Mouse (Mus musculus): Measurements from ENCODE around the gene Sys1. TPM values are rescaled to one million over a fixed set of nuclear protein-coding genes. Genes with fewer than 3 reads are reported as not detected.

Gene Sys1
- polyA plus RNA-seq, 1 experiment from 2014 or later: 86.6 TPM

DNA sequence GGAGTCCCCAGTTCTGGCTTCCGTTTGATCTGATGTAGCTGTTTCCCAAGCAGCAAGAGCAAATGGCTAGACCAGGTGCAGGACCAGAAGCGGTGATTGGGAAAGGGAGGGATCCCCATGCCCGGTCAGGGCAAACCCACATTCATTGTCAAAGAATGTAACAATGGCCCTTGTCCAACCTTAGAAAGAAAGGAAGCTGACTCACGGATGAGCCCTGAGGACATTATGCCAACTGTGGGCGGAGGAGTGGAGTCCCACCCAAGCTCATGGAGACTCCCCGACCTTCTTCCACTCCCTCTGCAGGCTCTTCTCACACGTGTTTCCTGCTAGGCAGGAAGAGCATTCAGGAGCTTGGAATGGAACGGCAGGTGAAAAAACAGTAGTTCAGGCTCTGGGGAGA is 56.6 kb downstream of the Sys1 start:
- Histone ChIP-seq H3K4me2 (ENCODE audit: low read length) (no peak overlapping the region), H3K27ac (ENCODE audit: low read depth, low read length) (no peak overlapping the region), H3K4me3 (ENCODE audit: low read depth, low read length) (no peak overlapping the region), H3K27me3 (replicated peaks; ENCODE audit: control insufficient read depth, insufficient read depth, low read length) (no peaks in the 10 kb centered on the region), H3K4me1 (ENCODE audit: control insufficient read depth, insufficient read depth, low read length) (no peaks in the 10 kb centered on the region), H3K36me3 (ENCODE audit: control insufficient read depth, insufficient read depth, low read length) (0 out of 2 replicates have a peak, but pooled peaks cover 5% of the 10 kb centered on the region), H3K9me3 (replicated peaks; ENCODE audit: control insufficient read depth, low read length) (no peaks in the 10 kb centered on the region), H3K9ac (ENCODE audit: low read length) (no peak overlapping the region)
- 81% methylated on average over 8 of the region's 8 CpGs for WGBS
- ATAC-seq: no peak
- DNase-seq (ENCODE audit: low spot score): no peak

DNA sequence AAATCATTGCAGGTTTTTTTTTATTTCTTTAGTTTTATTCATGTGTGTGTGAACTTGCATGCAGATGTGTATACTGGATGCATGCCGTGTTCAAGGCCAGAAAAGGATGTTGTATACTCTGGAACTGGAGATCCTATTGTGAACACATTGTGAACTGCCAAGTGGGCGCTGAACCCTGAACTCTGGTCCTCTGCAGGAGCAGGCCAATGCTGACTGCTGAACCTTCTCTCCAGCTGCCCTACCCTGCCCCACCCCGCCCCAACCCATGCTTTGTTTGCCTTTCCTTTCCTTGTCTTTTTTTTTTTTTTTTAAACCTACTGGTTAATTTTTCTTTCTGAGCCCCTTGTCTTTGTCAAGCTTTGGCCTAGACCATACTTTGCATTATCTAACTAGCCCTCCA is 58.2 kb downstream of the Sys1 start:
- Histone ChIP-seq H3K27ac (ENCODE audit: low read depth, low read length) (no peak overlapping the region), H3K4me3 (ENCODE audit: low read depth, low read length) (no peak overlapping the region), H3K4me1 (ENCODE audit: control insufficient read depth, insufficient read depth, low read length) (no peaks in the 10 kb centered on the region), H3K9me3 (replicated peaks; ENCODE audit: control insufficient read depth, low read length) (no peaks in the 10 kb centered on the region), H3K4me2 (ENCODE audit: low read length) (no peak overlapping the region), H3K9ac (ENCODE audit: low read length) (no peak overlapping the region), H3K36me3 (ENCODE audit: control insufficient read depth, insufficient read depth, low read length) (no peaks in the 10 kb centered on the region), H3K27me3 (replicated peaks; ENCODE audit: control insufficient read depth, insufficient read depth, low read length) (no peaks in the 10 kb centered on the region)
- no peak for DNase-seq (ENCODE audit: low spot score)
- whole genome bisulfite sequencing: 92% methylated on average over 3 of the region's 3 CpGs
- no peak for ATAC-seq

DNA sequence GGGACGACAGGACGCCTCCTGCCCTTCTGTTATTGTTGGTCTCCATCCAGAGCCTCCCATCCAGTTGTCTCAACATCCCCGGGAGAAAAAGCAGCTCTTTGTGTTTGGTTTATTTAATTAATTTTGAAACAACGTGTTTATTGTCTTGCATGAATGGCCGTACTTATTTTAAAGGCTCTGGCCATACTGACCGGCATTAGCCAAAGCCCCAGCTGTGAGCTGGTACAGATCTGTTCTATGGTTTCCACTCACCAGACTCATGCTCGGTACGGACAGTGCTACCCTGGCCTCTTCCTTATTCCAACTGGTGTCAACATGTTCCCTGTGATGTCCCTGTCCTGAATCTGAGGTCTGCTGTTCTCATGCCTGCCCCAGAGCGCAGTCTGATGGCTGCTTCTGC is 59.1 kb downstream of the Sys1 start:
- H3K9ac ChIP-seq (ENCODE audit: low read length): no peak overlapping the region
- ATAC-seq (no peak), DNase-seq (ENCODE audit: low spot score) (no peak)
- no peak overlapping the region for H3K27ac ChIP-seq (ENCODE audit: low read depth, low read length)
- no peaks in the 10 kb centered on the region for H3K36me3 ChIP-seq (ENCODE audit: control insufficient read depth, insufficient read depth, low read length)
- H3K9me3 ChIP-seq (replicated peaks; ENCODE audit: control insufficient read depth, low read length): no peaks in the 10 kb centered on the region
- no peak overlapping the region for H3K4me3 ChIP-seq (ENCODE audit: low read depth, low read length)
- no peaks in the 10 kb centered on the region for H3K27me3 ChIP-seq (replicated peaks; ENCODE audit: control insufficient read depth, insufficient read depth, low read length)
- H3K4me1 ChIP-seq (ENCODE audit: control insufficient read depth, insufficient read depth, low read length): no peaks in the 10 kb centered on the region
- WGBS: 79% methylated on average over 9 of the region's 9 CpGs
- H3K4me2 ChIP-seq (ENCODE audit: low read length): no peak overlapping the region

DNA sequence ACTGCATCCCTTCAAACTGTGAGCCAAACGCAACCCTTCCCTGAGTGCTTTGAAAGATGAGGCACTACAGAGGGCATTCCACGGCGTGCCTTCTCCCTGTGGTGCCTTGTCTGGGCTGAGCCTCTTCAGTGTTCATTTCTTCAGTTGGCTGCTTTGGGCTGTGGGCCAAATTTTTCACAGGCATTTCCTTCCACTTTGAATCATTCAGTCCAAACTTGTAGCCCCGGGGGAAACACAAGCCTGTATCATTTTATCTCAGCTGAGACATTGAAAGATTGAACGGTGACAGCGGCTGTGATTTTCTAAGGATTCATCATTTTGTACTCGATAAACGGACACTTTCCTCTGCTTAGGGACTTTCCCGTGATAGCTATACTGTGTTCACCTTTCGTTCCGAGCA is 59.8 kb downstream of the Sys1 start:
- Histone ChIP-seq H3K36me3 (ENCODE audit: control insufficient read depth, insufficient read depth, low read length) (no peaks in the 10 kb centered on the region), H3K9ac (ENCODE audit: low read length) (no peak overlapping the region), H3K4me2 (ENCODE audit: low read length) (no peak overlapping the region), H3K4me3 (ENCODE audit: low read depth, low read length) (no peak overlapping the region), H3K27me3 (replicated peaks; ENCODE audit: control insufficient read depth, insufficient read depth, low read length) (no peaks in the 10 kb centered on the region), H3K4me1 (ENCODE audit: control insufficient read depth, insufficient read depth, low read length) (no peaks in the 10 kb centered on the region), H3K9me3 (replicated peaks; ENCODE audit: control insufficient read depth, low read length) (no peaks in the 10 kb centered on the region), H3K27ac (ENCODE audit: low read depth, low read length) (no peak overlapping the region)
- DNase-seq (ENCODE audit: low spot score) (no peak), ATAC-seq (no peak)
- 89% methylated on average over 11 of the region's 11 CpGs for WGBS

DNA sequence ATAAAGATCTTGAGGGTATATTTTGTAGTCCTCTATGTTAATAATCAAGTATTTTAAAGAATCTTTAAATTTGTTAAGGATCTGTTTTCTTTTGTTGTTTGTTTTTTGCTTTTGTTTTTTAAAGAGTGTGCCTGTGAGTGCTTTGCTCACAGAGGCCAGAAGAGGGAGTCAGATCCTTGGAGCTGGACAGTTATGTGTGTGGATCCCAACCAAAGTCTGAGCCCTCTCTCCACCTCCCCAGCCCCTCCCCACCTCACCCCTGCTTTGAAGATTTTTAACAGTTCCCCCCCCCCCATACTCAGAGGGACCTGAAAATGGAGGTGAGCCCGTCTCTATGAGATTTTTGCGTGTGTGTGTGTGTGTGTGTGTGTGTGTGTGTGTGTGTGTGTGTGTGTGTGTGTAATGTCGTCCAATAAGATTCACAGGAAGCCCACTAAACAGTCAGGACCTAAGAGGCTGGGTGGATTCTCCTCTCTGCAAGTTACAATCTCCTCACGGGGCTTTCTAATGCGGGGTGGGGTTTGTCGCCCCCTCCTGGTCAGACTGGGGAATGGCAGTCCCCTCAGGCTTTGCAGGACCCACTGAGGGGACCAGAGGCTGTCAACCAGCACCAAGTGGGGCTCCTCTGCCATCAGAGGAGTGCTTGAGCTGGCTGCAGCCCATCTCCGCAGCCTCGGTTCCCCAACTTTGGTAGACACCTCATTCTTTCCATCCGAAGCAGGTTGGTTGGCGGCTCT is 60.9 kb downstream of the Sys1 start:
- no peak for ATAC-seq

DNA sequence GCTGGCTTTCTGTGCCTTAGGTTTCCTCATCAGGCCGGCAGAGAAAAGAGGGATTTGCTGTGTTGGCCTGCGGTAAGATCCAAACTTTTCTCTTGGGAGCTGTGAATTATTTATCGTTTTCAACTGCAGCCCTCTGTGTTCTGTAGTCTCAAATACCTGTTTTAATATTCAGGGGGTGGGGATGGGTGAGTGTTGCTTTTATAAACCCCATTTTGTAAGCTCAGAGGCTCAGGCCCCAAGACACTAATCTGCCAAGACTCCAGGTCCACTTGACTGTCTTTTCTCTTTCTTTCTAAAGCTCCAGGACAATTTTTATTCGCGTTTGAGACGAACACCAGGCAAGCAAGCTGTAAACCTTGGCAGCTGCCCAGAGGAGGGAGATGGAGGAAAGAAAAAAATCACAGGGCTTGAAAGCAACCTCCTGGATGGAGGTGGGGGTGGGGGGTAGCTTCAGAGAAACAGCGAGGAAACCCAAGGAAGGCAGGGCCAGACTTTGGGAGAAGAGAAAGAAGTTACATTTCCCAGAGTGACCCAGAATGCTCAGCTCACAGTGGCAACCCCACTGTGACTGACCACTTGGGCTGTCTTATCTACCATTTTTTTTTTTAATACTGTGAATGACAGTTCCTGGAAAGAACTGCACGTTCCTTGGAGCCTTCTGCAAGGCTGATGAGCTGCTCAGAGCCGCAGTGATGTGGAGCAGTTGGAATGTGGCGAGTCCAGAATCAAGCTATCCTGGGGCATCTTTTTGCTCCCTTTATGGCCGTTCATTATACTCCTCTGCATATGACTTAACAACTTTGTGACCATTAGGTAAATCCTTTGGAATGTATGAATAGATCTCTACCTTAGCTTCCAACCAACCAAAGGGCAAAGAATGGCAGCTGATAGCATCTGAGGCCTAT is 61.8 kb downstream of the Sys1 start:
- peak; percentile 65 for DNase-seq (ENCODE audit: low spot score)
- 46% methylated on average over 11 of the region's 11 CpGs for WGBS
- H3K27ac ChIP-seq (ENCODE audit: low read depth, low read length): 0 out of 2 replicates have a peak overlapping the region, but pooled peaks have one; percentile 21

More for the DNA sequence above, 60.9 kb downstream of the Sys1 start:
- 28% methylated on average over 10 of the region's 10 CpGs for WGBS
- DNase-seq (ENCODE audit: low spot score): peak; percentile 23
- no peaks in the 10 kb centered on the region for H3K9me3 ChIP-seq (replicated peaks; ENCODE audit: control insufficient read depth, low read length)
- H3K27me3 ChIP-seq (replicated peaks; ENCODE audit: control insufficient read depth, insufficient read depth, low read length): no peaks in the 10 kb centered on the region
- H3K27ac ChIP-seq (ENCODE audit: low read depth, low read length): 0 out of 2 replicates have a peak overlapping the region, but pooled peaks have one; percentile 21
- H3K4me3 ChIP-seq (ENCODE audit: low read depth, low read length): no peak overlapping the region
- H3K9ac ChIP-seq (ENCODE audit: low read length): no peak overlapping the region
- H3K4me2 ChIP-seq (ENCODE audit: low read length): no peak overlapping the region
- H3K4me1 ChIP-seq (ENCODE audit: control insufficient read depth, insufficient read depth, low read length): no peaks in the 10 kb centered on the region
- no peaks in the 10 kb centered on the region for H3K36me3 ChIP-seq (ENCODE audit: control insufficient read depth, insufficient read depth, low read length)

DNA sequence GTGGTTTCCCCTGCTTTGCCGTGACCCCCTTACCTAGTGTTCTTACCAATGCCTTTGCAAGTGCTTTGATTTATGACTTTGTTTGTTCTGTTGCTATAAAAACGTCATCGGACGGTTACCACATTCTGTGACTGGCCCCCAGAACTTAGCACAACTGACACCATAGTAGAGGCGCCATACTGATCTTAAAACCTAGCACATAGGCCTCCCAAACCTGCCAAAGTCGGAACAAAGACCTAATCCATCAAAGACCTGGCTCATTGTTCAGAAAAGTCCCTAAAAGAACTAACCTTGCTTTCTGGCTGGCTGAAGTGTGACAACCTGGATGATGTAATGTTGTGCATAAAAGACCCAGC is 62.4 kb downstream of the Sys1 start:
- no peaks in the 10 kb centered on the region for H3K9me3 ChIP-seq (replicated peaks; ENCODE audit: control insufficient read depth, low read length)
- H3K4me2 ChIP-seq (ENCODE audit: low read length): no peak overlapping the region
- H3K27me3 ChIP-seq (replicated peaks; ENCODE audit: control insufficient read depth, insufficient read depth, low read length): no peaks in the 10 kb centered on the region
- 63% methylated on average over 6 of the region's 6 CpGs for WGBS
- no peaks in the 10 kb centered on the region for H3K4me1 ChIP-seq (ENCODE audit: control insufficient read depth, insufficient read depth, low read length)
- ATAC-seq: peak; percentile 46
- DNase-seq (ENCODE audit: low spot score): peak; percentile 20
- H3K4me3 ChIP-seq (ENCODE audit: low read depth, low read length): no peak overlapping the region
- H3K9ac ChIP-seq (ENCODE audit: low read length): no peak overlapping the region
- no peaks in the 10 kb centered on the region for H3K36me3 ChIP-seq (ENCODE audit: control insufficient read depth, insufficient read depth, low read length)
- H3K27ac ChIP-seq (ENCODE audit: low read depth, low read length): no peak overlapping the region

More for the DNA sequence above, 61.8 kb downstream of the Sys1 start:
- no peak overlapping the region for H3K9ac ChIP-seq (ENCODE audit: low read length)
- no peaks in the 10 kb centered on the region for H3K27me3 ChIP-seq (replicated peaks; ENCODE audit: control insufficient read depth, insufficient read depth, low read length)
- no peaks in the 10 kb centered on the region for H3K9me3 ChIP-seq (replicated peaks; ENCODE audit: control insufficient read depth, low read length)
- no peaks in the 10 kb centered on the region for H3K36me3 ChIP-seq (ENCODE audit: control insufficient read depth, insufficient read depth, low read length)
- H3K4me2 ChIP-seq (ENCODE audit: low read length): no peak overlapping the region
- no peak overlapping the region for H3K4me3 ChIP-seq (ENCODE audit: low read depth, low read length)
- H3K4me1 ChIP-seq (ENCODE audit: control insufficient read depth, insufficient read depth, low read length): no peaks in the 10 kb centered on the region
- peak; percentile 29; the same call in 1 of the 2 replicates for ATAC-seq

DNA sequence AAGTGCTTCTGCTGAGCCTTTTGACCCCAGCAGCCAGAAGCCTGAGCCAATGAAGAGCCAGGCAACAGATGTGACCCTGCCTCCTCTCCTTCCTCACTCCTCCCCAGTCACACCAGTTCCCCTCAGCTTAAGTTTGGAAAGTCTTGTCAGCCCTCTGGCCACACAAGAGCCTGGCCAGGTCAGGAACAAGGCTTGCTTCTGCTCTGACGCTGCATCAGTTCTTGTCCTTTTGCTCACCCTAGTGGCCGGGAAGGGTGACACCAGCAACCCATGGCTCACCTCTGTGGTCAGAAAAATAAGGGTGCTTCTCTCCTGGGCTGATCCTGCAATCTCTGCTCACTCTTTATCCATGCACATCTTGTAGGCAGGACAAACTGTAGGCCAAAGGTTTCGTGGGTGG is 64.0 kb downstream of the Sys1 start:
- 14% methylated on average over 3 of the region's 3 CpGs for WGBS
- H3K36me3 ChIP-seq (ENCODE audit: control insufficient read depth, insufficient read depth, low read length): no peaks in the 10 kb centered on the region
- H3K4me3 ChIP-seq (ENCODE audit: low read depth, low read length): no peak overlapping the region
- no peaks in the 10 kb centered on the region for H3K4me1 ChIP-seq (ENCODE audit: control insufficient read depth, insufficient read depth, low read length)
- no peaks in the 10 kb centered on the region for H3K9me3 ChIP-seq (replicated peaks; ENCODE audit: control insufficient read depth, low read length)
- DNase-seq (ENCODE audit: low spot score): peak; percentile 22
- no peak overlapping the region for H3K4me2 ChIP-seq (ENCODE audit: low read length)
- H3K27me3 ChIP-seq (replicated peaks; ENCODE audit: control insufficient read depth, insufficient read depth, low read length): no peaks in the 10 kb centered on the region
- no peak for ATAC-seq
- no peak overlapping the region for H3K27ac ChIP-seq (ENCODE audit: low read depth, low read length)
- H3K9ac ChIP-seq (ENCODE audit: low read length): no peak overlapping the region

DNA sequence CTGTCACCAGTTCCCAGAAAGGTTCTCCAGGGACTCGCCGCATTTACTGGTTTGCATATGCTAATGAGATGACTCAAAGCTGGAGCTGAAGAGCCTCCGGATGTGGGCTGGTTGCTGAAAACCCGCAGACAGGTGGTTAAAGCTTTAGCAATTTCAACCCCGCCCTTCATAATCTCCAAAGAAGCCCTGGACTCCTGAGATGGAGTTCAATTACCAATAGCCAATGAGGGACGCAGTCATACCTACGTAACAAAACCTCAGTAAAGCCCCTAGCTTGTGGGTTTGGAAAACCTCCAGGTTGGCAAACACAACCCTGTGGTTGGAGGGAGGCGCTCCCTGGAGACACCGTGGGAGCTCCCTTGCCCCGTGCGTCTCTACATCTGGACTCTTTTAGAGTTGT is 65.1 kb downstream of the Sys1 start:
- H3K27ac ChIP-seq (ENCODE audit: low read depth, low read length): no peak overlapping the region
- no peaks in the 10 kb centered on the region for H3K27me3 ChIP-seq (replicated peaks; ENCODE audit: control insufficient read depth, insufficient read depth, low read length)
- H3K4me2 ChIP-seq (ENCODE audit: low read length): peak overlapping the region; percentile 8; the same call in 1 of the 2 replicates
- no peak overlapping the region for H3K4me3 ChIP-seq (ENCODE audit: low read depth, low read length)
- H3K9me3 ChIP-seq (replicated peaks; ENCODE audit: control insufficient read depth, low read length): no peaks in the 10 kb centered on the region
- no peak for ATAC-seq
- H3K36me3 ChIP-seq (ENCODE audit: control insufficient read depth, insufficient read depth, low read length): no peaks in the 10 kb centered on the region
- 16% methylated on average over 11 of the region's 11 CpGs for WGBS
- H3K4me1 ChIP-seq (ENCODE audit: control insufficient read depth, insufficient read depth, low read length): no peaks in the 10 kb centered on the region
- no peak overlapping the region for H3K9ac ChIP-seq (ENCODE audit: low read length)
- DNase-seq (ENCODE audit: low spot score): no peak

Measured in forebrain, embryonic 14.5 days (tissue).